Mouse (Mus musculus) hindbrain, embryonic 11.5 days (tissue): ENCODE measurements around the gene Ghrhr. TPM values are rescaled to one million over a fixed set of nuclear protein-coding genes. Genes with fewer than 3 reads are reported as not detected.

Source experiments
- ATAC-seq: fragments of 200-750 bp; cut with Nextera tagmentation; 2 replicates; pipeline ENCODE4 v1.8.0; 2017; ENCODE audit warnings: mild to moderate bottlenecking, moderate TSS enrichment, moderate library complexity; ENCODE audit not compliant: low FRiP score
- DNase-seq: peaks from one replicate; pipeline ENCODE4 v3.0.0-alpha.2; 2015; ENCODE audit warnings: low spot score
- H3K27ac ChIP-seq: fragments of 300-500 bp; sonication (generic); 2 replicates; pipeline ENCODE4 v1.5.1; 2014; ENCODE audit warnings: mild to moderate bottlenecking, low read depth, low read length
- H3K27me3 ChIP-seq: fragments of 300-500 bp; sonication (generic); 2 replicates; pipeline ENCODE4 v1.6.1; 2014; ENCODE audit warnings: mild to moderate bottlenecking, low read length, moderate library complexity, mixed read lengths; ENCODE audit not compliant: control insufficient read depth, insufficient read depth
- H3K36me3 ChIP-seq: fragments of 300-500 bp; sonication (generic); 2 replicates; pipeline ENCODE4 v1.6.1; 2014; ENCODE audit warnings: mild to moderate bottlenecking, low read length, moderate library complexity, mixed read lengths; ENCODE audit not compliant: control insufficient read depth, insufficient read depth
- H3K4me1 ChIP-seq: fragments of 300-500 bp; sonication (generic); replicated peaks from 2 replicates; pipeline ENCODE4 v1.6.1; 2014; ENCODE audit warnings: low read length, mixed read lengths; ENCODE audit not compliant: control insufficient read depth, insufficient read depth
- H3K4me2 ChIP-seq: fragments of 300-500 bp; sonication (generic); replicated peaks from 2 replicates; pipeline ENCODE4 v1.6.1; 2014; ENCODE audit warnings: mild to moderate bottlenecking, low read depth, low read length
- H3K4me3 ChIP-seq: fragments of 300-500 bp; sonication (generic); 2 replicates; pipeline ENCODE4 v1.5.1; 2014; ENCODE audit warnings: low read depth, low read length
- H3K9ac ChIP-seq: fragments of 300-500 bp; sonication (generic); 2 replicates; pipeline ENCODE4 v1.6.1; 2014; ENCODE audit warnings: low read depth, low read length
- H3K9me3 ChIP-seq: fragments of 300-500 bp; sonication (generic); 2 replicates; pipeline ENCODE4 v1.6.1; 2016; ENCODE audit warnings: low read length; ENCODE audit not compliant: control insufficient read depth
- WGBS: fragments of 180-500 bp; shearing (Covaris S2); extraction: QIAGEN DNeasy Blood & Tissue Kit; methylation state at CpG from one replicate; pipeline ENCODE4 v1.1.7; 2014; 5-methylcytosine and 5-hydroxymethylcytosine counted together
- polyA plus RNA-seq: library from polyadenylated mRNA; unstranded; fragments of >200 nt; fragmentation: Nextera tagmentation; extraction: Ambion mirVana; gene quantifications from 2 replicates; pipeline ENCODE4 v1.2.1, GENCODE M21; 2014

Gene Ghrhr
- polyA plus RNA-seq, 1 experiment from 2014 or later: not detected

DNA sequence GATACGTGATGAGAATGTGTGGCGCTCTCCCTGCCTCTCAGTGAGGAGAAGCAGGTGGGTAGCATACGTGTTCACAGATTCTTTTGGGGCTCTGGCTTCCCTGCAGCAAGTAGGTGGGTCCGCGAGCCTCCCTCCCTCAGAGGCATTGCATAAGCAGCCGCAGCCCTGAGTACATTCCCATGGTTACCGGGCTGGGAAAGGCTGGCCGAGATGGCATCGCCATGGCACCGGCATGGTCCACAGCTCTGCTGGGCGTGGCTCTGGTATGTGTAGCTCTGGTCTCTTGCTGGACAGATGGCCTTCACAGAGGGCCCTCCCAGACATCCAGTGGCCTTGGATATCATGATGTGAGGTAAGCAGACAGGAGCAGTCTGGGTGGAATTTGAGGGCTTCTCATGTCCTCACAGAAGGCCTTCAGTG lies 20.5 kb downstream of the Ghrhr start:
- Histone ChIP-seq H3K4me1 (no peaks in the 10 kb centered on the region; the same call in 1 of the 2 replicates), H3K9me3 (no peaks in the 10 kb centered on the region), H3K27ac (no peak overlapping the region; the same call in 1 of the 2 replicates), H3K27me3 (no peaks in the 10 kb centered on the region), H3K36me3 (no peaks in the 10 kb centered on the region), H3K9ac (no peak overlapping the region), H3K4me2 (no peak overlapping the region), H3K4me3 (no peak overlapping the region)
- WGBS: 67% methylated on average over 11 of the region's 11 CpGs
- DNase-seq (peak; percentile 49), ATAC-seq (peak; percentile 58)

DNA sequence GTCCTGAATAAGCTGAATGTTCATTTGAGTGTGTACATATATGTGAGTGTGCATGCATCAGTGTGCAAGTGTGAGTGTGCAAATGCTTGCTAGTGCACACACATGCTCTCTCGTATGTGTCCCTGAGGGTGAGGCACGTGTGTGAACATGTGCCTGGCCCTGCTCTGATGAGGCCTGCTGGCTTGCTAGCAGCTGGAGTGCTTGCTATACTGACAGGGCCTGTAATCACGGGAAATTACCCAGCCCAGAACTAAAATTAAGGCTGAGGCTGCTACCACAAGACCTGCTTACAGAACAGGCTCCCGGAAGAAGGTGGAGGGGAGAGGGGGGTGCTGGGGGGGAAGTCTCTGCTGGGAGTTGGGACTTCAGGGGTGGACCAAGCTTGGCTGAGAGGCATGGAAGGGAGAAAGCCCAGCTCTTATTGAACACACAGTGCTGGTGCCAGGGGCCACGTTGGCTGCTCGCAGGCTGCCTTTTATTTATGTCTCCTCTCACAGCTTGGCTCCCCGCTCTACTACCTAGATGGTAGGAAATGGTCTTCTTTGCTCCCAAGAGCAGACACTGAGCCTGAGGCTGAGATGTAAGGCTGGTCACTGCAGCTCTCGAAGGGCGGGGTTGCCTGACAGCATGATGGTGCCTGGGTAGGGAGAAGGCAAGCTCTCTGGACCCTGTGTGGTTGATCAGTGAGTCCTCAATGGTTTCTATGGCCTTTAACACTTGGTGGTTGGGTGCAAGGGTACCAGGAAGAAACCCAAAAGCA lies 23.0 kb downstream of the Ghrhr start:
- Histone ChIP-seq H3K4me3 (no peak overlapping the region), H3K4me2 (no peak overlapping the region), H3K27ac (no peak overlapping the region), H3K27me3 (no peaks in the 10 kb centered on the region), H3K4me1 (no peaks in the 10 kb centered on the region; the same call in 1 of the 2 replicates), H3K9ac (no peak overlapping the region), H3K9me3 (no peaks in the 10 kb centered on the region), H3K36me3 (no peaks in the 10 kb centered on the region)
- 74% methylated on average over 9 of the region's 9 CpGs for WGBS
- DNase-seq: no peak
- no peak for ATAC-seq

DNA sequence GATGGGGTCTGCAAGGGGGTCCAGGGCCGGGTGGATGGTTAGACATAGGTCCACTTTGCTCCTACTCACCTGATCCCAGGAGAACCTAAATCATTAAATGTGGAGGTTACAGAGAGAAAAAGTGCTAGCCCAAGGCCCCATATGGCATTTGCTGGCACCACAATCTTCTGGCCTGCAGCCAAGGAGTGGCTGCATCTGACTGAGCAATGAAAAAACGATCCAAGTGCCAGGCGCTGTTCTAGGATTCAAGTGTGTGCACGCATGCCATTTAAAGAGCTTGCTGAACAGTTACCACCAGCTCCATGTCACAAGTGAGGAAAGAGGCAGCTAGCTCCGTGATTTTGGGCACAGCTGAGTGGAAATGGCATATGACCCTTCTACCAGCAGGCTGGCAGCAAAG lies 23.8 kb downstream of the Ghrhr start:
- DNase-seq (no peak), ATAC-seq (no peak)
- 89% methylated on average over 5 of the region's 5 CpGs for WGBS

DNA sequence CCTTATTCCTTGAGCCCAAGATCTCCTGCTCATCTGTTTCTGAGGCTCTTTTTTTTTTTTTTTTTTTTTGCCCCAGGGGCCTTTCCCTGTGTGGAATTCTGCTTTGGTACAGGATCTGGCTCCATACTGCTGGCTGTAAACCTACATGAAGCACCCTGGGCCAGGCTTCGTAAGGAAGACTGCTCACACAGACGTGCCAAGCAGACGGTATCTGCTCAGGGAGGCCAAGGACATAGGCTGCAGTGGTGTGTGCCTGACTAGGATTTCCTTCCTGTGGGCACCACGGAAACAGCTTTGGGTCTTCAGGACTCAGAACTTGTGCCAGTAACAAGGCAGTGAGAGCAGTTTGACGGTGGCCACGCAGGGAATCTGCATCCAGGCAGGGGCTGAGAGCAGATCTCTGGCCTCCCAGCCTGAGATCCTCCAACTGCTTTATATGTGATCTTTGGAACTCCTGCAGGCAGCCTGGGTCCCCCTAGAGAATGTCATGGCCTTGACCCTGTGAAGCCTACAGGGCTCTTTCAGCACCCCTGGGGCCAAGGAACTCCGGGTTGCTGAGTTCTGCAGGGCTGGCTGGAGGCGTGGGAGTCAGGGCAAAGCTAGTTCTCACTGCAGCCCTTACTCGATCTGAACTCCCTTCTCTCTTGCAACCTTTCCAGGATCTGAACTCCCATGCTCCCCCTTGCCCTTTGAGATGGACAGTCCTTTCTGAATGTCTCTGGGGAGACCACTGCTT lies 26.1 kb downstream of the Ghrhr start:
- Histone ChIP-seq H3K4me1 (no peaks in the 10 kb centered on the region), H3K9me3 (no peaks in the 10 kb centered on the region), H3K27me3 (no peaks in the 10 kb centered on the region), H3K27ac (no peak overlapping the region), H3K9ac (no peak overlapping the region), H3K4me3 (no peak overlapping the region), H3K4me2 (no peak overlapping the region), H3K36me3 (no peaks in the 10 kb centered on the region)
- 78% methylated on average over 9 of the region's 9 CpGs for WGBS
- DNase-seq (no peak), ATAC-seq (no peak)

More for the DNA sequence above, 23.8 kb downstream of the Ghrhr start:
- no peaks in the 10 kb centered on the region for H3K9me3 ChIP-seq
- no peaks in the 10 kb centered on the region; the same call in 1 of the 2 replicates for H3K4me1 ChIP-seq
- no peak overlapping the region for H3K4me2 ChIP-seq
- H3K4me3 ChIP-seq: no peak overlapping the region
- no peak overlapping the region for H3K27ac ChIP-seq
- no peaks in the 10 kb centered on the region for H3K27me3 ChIP-seq
- H3K9ac ChIP-seq: no peak overlapping the region
- H3K36me3 ChIP-seq: no peaks in the 10 kb centered on the region

DNA sequence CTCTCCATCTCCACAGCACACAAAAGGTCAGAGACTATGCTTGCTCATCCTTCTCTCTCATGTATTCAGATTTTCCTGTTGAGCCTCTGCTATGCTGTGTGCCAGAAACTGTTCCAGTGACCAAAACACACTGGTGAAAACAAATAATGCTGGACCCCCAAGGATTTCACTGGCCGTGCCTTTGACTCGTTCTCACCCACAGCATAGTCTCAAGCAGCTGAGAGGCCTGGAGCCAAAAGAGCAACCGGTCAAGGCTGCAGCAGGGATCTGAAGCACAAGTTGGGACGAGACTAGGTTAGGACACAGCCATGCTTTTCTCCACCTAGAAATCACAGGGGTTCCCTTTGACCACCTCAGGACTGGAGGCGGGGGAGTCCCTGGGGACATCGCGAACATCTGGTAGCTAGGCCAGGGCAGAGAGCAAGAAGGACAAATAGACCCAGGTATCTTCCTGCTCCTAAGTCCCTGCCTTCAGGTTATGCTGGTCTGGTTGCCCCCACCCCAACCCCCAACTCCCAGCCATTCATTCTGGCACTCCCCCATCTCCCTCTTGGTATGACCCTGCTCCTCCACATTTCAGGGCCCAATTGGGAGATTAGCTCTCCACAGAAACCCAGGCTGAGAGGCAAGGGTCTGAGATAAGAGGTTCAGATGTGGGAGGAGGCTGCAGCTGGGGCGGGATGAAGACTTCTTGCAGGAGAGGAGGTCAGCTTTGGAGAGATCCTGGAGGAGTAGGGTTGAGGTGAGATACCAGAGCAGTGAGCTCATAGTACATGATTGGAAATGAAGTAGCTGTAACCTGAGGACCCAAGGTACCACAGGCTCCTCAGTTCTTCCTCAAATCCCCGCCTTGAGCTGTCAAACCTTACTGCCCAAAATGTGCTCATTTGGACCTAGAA lies 27.6 kb downstream of the Ghrhr start:
- no peak overlapping the region for H3K27ac ChIP-seq
- H3K9ac ChIP-seq: no peak overlapping the region
- no peaks in the 10 kb centered on the region for H3K9me3 ChIP-seq
- H3K27me3 ChIP-seq: no peaks in the 10 kb centered on the region
- 77% methylated on average over 9 of the region's 9 CpGs for WGBS
- no peak overlapping the region for H3K4me3 ChIP-seq
- no peaks in the 10 kb centered on the region for H3K4me1 ChIP-seq
- no peak overlapping the region for H3K4me2 ChIP-seq
- ATAC-seq (no peak), DNase-seq (no peak)
- H3K36me3 ChIP-seq: no peaks in the 10 kb centered on the region

DNA sequence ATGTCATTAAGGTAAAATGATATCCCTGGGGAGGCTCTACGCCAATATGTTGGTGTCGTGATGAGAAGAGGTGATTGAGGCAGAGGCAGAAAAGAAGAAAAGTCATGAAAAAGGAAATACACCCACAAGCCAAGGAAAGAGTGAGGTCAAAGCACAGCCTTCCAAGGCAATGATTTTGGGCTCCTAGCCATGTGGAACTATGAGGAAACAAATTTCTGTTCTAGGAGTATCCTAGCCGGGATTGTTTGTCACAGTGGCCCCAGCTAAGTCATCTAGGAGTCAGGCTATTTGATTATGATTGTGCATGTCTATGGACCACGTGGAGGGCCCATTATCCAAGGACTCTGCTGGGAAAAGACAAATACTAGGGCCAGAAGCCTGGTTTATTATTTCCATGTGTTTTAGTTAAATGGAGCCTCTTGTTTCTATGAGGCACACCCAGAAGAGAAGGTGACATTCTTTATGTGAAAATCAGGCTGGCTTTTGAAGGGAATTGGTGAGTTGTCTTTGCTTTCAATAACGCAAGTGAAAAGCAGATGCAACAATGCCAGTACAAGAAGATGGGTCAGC lies 28.4 kb downstream of the Ghrhr start:
- H3K9me3 ChIP-seq: no peaks in the 10 kb centered on the region
- no peaks in the 10 kb centered on the region for H3K4me1 ChIP-seq
- no peaks in the 10 kb centered on the region for H3K36me3 ChIP-seq
- DNase-seq: no peak
- no peaks in the 10 kb centered on the region for H3K27me3 ChIP-seq
- H3K4me3 ChIP-seq: no peak overlapping the region
- no peak overlapping the region for H3K9ac ChIP-seq
- ATAC-seq: no peak
- WGBS: 83% methylated on average over 5 of the region's 5 CpGs
- no peak overlapping the region for H3K4me2 ChIP-seq
- H3K27ac ChIP-seq: no peak overlapping the region

DNA sequence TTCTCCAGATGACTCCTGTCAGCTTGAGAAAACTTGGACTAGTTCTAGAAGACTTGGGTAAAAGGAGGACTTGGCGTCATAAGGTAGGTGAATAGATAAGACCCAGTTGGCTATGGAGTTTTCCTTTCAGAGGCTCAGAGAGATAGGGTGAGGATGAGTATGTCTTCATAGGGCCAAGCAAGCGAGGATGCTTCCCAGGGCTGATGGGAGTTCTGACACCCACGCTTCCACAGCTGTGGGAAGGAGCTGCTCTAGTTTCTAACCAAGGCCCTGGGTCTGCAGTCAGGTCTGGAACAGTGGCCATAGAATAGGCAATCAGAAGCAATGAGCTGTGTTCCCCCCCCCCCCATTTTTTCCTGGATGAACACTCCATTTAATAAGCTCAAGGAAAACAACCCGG lies 31.2 kb downstream of the Ghrhr start:
- H3K36me3 ChIP-seq: no peaks in the 10 kb centered on the region
- no peaks in the 10 kb centered on the region for H3K4me1 ChIP-seq
- no peak overlapping the region for H3K27ac ChIP-seq
- no peak overlapping the region for H3K4me2 ChIP-seq
- no peak overlapping the region for H3K9ac ChIP-seq
- H3K27me3 ChIP-seq: no peaks in the 10 kb centered on the region
- ATAC-seq (no peak), DNase-seq (no peak)
- H3K4me3 ChIP-seq: no peak overlapping the region
- no peaks in the 10 kb centered on the region for H3K9me3 ChIP-seq
- WGBS: 90% methylated on average over 4 of the region's 4 CpGs

DNA sequence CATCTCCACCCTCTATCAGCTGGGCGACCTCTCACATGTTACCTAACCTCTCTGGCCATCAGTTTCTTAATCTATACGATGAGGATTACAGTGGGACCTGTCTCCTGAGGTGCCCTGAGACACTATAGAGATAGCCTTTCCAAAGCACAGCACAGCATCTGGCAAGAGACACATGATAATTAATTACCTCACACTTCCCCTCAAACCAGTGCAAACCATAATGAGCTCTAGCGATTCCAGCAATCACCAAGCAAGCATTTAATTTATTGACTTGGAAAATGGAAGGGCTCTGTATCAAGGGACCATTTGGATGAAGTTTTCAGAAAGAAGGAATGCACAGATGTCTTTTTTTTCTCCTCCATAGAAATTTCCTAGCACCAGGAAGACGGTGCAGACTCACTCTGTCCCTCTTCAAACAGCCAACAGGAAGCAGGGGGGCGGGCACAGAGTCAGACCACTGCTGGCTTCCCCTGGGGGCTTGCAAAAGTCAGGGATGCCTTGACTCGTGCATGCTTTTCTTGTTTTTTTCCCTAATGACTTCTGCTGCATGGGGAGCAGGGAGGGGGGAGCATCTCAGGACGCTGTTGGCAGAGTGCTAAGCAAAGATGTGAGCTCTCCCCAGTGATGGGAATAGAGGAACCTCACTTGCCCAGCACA lies 34.2 kb downstream of the Ghrhr start:
- peak; percentile 60; the same call in 1 of the 2 replicates for ATAC-seq
- DNase-seq: no peak
- no peaks in the 10 kb centered on the region for H3K27me3 ChIP-seq
- no peak overlapping the region for H3K9ac ChIP-seq
- 0 out of 2 replicates have a peak overlapping the region, but pooled peaks have one; percentile 7 for H3K4me2 ChIP-seq
- no peaks in the 10 kb centered on the region for H3K9me3 ChIP-seq
- 52% methylated on average over 7 of the region's 7 CpGs for WGBS
- H3K4me1 ChIP-seq: no peaks in the 10 kb centered on the region
- no peak overlapping the region for H3K4me3 ChIP-seq
- H3K36me3 ChIP-seq: no peaks in the 10 kb centered on the region
- H3K27ac ChIP-seq: no peak overlapping the region
